Mouse (Mus musculus): ENCODE measurements around the gene Polg2.

DNA sequence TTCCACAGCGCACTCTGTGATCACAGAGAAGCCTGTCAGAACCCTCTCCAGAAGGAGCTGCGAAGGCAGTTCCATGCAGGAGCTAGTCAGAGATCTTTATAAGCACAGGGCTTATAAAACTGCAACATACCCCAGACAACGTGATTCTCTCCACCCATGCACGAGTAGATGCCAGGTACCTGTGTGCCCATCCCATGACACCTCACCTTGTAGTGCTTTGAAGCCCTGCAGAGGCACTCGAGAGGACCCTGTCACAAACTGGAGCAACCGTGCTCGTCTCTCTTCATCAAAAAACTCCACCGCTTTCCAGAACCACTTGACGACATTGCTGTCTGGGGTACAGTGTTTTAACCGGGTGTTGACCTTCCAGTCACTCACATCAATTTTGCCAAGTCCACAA, 45.1 kb upstream of the Polg2 start:
- TF ChIP-seq E2F4 (IDR thresholded peaks at IDR 0.05; ENCODE audit: insufficient read depth) (no peak), POLR2A (IDR thresholded peaks at IDR 0.05; ENCODE audit: insufficient read length, low read depth) (no peak), TCF12 (IDR thresholded peaks at IDR 0.05; ENCODE audit: insufficient read depth, poor library complexity, severe bottlenecking) (no peak), REST (IDR thresholded peaks at IDR 0.05; ENCODE audit: insufficient read depth, insufficient read length) (no peak), MAX (IDR thresholded peaks at IDR 0.05; ENCODE audit: low read depth) (no peak), USF1 (IDR thresholded peaks at IDR 0.05; ENCODE audit: low read depth) (no peak), MYOD1 (IDR thresholded peaks at IDR 0.05; ENCODE audit: control insufficient read depth in 1 of 3, insufficient read length in 2 of 3, low read depth in 2 of 3) (no peak)
